Mouse (Mus musculus) cerebellum, postnatal 25 days (tissue): ENCODE results near the gene Ppp2r5e.

ENCODE experiments used
- DNase-seq, 2 experiments: peaks; one replicate each; pipeline ENCODE4 v3.0.0; 2021; ENCODE audit warnings: mixed read lengths in 2 of 2

The Ppp2r5e gene

GRCm38 (mm10) chr12:75577255-75577654 lies 18.8 kb downstream of the Ppp2r5e start:
- no peak for DNase-seq

GRCm38 (mm10) chr12:75572271-75572670 lies 23.8 kb downstream of the Ppp2r5e start:
- peak; percentile 51 to 72 for DNase-seq

- DNase-seq: no peak
Observed at GRCm38 (mm10) chr12:75570138-75570537, 25.9 kb downstream of the Ppp2r5e start.

- DNase-seq: no peak
Observed at GRCm38 (mm10) chr12:75567745-75568144, 28.3 kb downstream of the Ppp2r5e start.

- peak in 1 of 2 experiments; percentile 57 for DNase-seq
Observed at GRCm38 (mm10) chr12:75565756-75566155, 30.3 kb downstream of the Ppp2r5e start.

GRCm38 (mm10) chr12:75564498-75564897 lies 31.5 kb downstream of the Ppp2r5e start:
- DNase-seq: no peak

GRCm38 (mm10) chr12:75562996-75563618 lies 32.9 kb downstream of the Ppp2r5e start:
- DNase-seq: no peak

- peak in 1 of 2 experiments; percentile 23 for DNase-seq
Observed at GRCm38 (mm10) chr12:75560681-75561387, 35.2 kb downstream of the Ppp2r5e start.

- DNase-seq: no peak
Observed at GRCm38 (mm10) chr12:75559196-75559595, 36.8 kb downstream of the Ppp2r5e start.

GRCm38 (mm10) chr12:75557813-75558212 lies 38.2 kb downstream of the Ppp2r5e start:
- peak; percentile 94 to 95 for DNase-seq

GRCm38 (mm10) chr12:75555032-75555431 lies 41.0 kb downstream of the Ppp2r5e start:
- DNase-seq: no peak

GRCm38 (mm10) chr12:75552296-75552695 lies 43.7 kb downstream of the Ppp2r5e start:
- DNase-seq: no peak

GRCm38 (mm10) chr12:75551671-75552070 lies 44.4 kb downstream of the Ppp2r5e start:
- no peak for DNase-seq

- DNase-seq: peak; percentile 55 to 68
Observed at GRCm38 (mm10) chr12:75548999-75549398, 47.0 kb downstream of the Ppp2r5e start.

GRCm38 (mm10) chr12:75547174-75547573 lies 48.9 kb downstream of the Ppp2r5e start:
- no peak for DNase-seq

- DNase-seq: no peak
Observed at GRCm38 (mm10) chr12:75546241-75546640, 49.8 kb downstream of the Ppp2r5e start.

- peak in 1 of 2 experiments; percentile 38 for DNase-seq
Observed at GRCm38 (mm10) chr12:75545431-75545925, 50.6 kb downstream of the Ppp2r5e start.

GRCm38 (mm10) chr12:75544666-75545065 lies 51.4 kb downstream of the Ppp2r5e start:
- DNase-seq: no peak

GRCm38 (mm10) chr12:75544259-75544658 lies 51.8 kb downstream of the Ppp2r5e start:
- DNase-seq: no peak

GRCm38 (mm10) chr12:75543346-75543745 lies 52.7 kb downstream of the Ppp2r5e start:
- no peak for DNase-seq

- DNase-seq: peak in 1 of 2 experiments; percentile 25
Observed at GRCm38 (mm10) chr12:75540621-75541171, 55.3 kb downstream of the Ppp2r5e start.

- no peak for DNase-seq
Observed at GRCm38 (mm10) chr12:75539228-75539627, 56.8 kb downstream of the Ppp2r5e start.

GRCm38 (mm10) chr12:75537673-75538423 lies 58.2 kb downstream of the Ppp2r5e start:
- DNase-seq: no peak
